Mouse (Mus musculus) regulatory T cell (primary cell): ENCODE measurements around the gene Gm340.

ENCODE experiments used
- in situ Hi-C: fragments of 300-600 bp; cut with MboI, MseI; formaldehyde crosslinking; loops from one replicate; pipeline ENCODE4 v1.15.1; 2025; ENCODE audit warnings: high pct_unique_total_duplicates

Gene Gm340

DNA sequence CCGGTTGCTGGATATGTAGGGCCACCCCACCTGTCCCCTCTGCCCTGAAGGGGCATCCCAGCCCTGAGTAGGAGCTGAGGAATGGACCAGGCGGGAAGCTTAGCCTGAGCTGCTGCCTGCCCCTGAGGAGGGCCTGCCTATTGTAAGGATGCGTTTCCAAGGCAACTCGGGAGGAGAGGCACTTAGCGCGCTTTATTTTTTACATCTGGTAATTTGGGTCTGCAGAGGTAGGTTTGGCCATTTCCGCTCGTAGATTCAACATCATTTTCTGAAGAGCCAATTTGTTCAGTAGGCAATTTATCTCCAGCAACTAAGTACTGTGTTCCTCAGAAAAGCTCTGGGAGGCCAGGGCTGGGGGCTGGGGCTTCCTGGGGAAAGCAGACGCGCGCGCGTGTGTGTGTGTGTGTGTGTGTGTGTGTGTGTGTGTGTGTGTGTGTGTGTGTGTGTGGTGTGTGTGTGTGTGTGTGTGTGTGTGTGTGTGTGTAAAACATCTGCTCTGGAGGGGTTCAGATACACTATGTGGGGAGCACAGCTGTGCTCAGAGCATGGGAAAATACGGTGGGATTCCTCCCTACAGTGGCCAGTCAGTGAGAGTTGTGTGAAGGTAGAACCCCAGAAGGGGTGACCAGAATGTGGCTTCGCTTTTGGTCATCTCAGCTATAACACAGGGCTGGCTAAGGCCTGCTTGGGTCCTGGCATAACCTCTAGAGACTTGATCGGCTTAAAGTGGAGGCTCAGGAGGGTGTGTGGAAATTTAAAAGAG, 31.3 kb downstream of the Gm340 start:
- in situ Hi-C loops = no loop called here

GRCm38 (mm10) chr19:41615606-41616224, 33.5 kb downstream of the Gm340 start:
- in situ Hi-C loops = no loop called here

DNA sequence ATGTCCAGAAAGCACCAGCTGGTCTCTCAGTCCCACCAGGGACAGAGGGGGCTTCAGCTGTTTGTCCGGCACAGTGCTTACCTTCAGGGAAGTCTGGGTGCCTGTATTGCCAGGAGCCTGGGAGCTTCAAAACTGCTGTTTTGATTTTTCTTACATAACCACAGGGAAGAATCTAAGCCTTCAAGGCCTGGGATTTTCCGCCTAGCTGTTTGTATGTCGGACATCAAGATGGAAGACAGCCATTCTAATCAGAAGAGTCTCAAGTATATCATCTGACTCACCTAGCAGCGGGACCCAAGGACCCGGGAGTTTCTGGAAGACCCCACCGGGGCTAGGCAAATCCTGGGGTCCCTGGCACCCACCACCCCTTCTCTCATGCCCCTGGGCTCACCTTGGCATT, 34.1 kb downstream of the Gm340 start:
- in situ Hi-C loops = no loop called here

GRCm38 (mm10) chr19:41617102-41617501, 34.9 kb downstream of the Gm340 start:
- in situ Hi-C loops = no loop called here

- in situ Hi-C loops = no loop called here
Observed at GRCm38 (mm10) chr19:41618153-41618657, 36.0 kb downstream of the Gm340 start.

GRCm38 (mm10) chr19:41618771-41619385, 36.7 kb downstream of the Gm340 start:
- in situ Hi-C loops = no loop called here

- in situ Hi-C loops = no loop called here
Observed at GRCm38 (mm10) chr19:41620366-41621092, 38.4 kb downstream of the Gm340 start.

DNA sequence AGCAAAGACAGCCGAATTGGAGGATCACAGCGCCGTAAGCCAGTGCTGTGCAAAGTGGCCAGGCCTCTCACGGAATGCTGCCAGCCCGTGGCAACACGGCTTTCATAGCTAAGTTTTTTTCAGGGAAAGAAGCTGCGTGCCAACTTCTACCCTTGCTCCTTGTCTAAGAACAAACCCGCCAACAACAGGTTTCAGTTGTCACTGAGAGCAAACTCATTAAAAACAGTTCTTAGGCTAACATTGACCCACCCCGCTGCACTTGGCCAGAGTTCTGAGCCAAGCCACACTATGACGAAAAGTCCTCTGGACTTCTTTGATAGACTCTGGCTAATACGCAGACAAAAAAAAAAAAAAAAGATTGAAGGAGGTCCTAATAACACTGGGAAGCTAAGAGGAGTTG, 46.8 kb downstream of the Gm340 start:
- in situ Hi-C loops = no loop called here

- in situ Hi-C loops = no loop called here
Observed at GRCm38 (mm10) chr19:41629532-41629931, 47.4 kb downstream of the Gm340 start.

GRCm38 (mm10) chr19:41634099-41634498, 51.9 kb downstream of the Gm340 start:
- in situ Hi-C loops = no loop called here

GRCm38 (mm10) chr19:41634999-41635398, 52.8 kb downstream of the Gm340 start:
- in situ Hi-C loops = no loop called here
